Mouse (Mus musculus): ENCODE measurements at regions not wholly inside any gene's neighbourhood (a gene's known extent, or its start where the extent isn't known, plus 50 kb on each side); places are given as distances from the start of the nearest gene placed in this dataset.

DNA sequence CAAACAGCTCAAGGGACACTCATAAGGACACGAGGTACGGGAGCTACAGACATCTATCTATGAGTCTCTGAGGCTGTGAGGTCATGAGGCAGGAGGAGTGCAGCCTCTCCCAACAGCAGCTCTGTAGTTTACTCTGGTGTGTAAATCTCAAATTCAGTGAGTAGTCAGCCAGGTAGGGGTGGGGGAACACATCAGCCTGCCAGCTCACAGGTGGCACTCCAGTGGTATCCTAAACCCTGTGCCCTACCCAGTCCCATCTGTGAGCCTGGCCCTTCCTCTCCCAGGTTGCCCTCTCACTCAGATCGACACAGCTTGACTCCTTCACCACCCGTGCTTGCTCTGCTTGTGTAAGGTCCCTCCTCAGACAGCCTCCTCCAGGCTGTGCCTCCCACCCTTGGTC lies 202.2 kb downstream of the Sipa1l2 start:
- DNase-seq (ENCODE audit: low spot score): no peak

- no peak for DNase-seq (ENCODE audit: low spot score)
Observed at GRCm38 (mm10) chr8:125365004-125365403, 204.6 kb downstream of the Sipa1l2 start.

DNA sequence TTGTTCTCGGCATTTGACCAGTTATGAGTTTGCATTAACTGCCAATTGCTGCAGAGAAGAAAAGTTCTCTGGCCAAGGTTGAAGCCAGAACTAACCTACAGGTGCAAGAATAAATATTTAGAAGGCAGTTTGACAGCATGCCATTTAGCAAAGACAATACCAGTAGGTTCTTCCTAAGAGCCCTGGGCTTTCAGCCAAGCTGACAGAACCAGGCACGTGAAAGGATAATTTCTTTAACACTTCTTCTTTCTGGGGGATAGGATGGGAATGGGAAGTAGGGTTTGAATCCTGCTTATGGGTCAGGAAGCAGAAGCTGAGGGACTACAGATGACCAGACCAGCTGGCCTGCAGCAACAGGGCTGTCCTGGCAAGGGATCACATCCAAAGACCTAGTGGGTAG lies 210.2 kb downstream of the Sipa1l2 start:
- no peak for DNase-seq (ENCODE audit: low spot score)

DNA sequence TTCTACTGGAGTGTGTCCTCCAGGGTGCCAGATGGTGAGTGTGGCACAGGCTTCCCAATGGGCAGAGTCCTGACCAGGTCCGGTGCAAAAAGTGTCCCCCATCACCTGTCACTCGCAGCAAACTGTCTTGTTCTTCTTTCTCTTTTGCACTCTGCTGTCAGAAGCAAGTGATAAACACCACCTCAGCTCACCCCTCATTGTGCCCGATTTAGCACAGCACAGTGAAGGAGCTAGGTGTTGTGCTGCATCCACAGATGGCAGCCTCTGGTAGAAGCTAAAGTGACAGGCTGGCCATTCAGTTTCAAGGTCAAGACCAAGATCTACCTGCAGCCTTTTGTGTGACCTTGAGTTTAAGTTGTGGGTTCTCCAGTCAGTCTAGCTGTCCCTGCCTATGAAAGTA lies 211.8 kb downstream of the Sipa1l2 start:
- DNase-seq (ENCODE audit: low spot score): no peak

- DNase-seq (ENCODE audit: low spot score): no peak
Observed at GRCm38 (mm10) chr8:125355059-125355509, 214.5 kb downstream of the Sipa1l2 start.

DNA sequence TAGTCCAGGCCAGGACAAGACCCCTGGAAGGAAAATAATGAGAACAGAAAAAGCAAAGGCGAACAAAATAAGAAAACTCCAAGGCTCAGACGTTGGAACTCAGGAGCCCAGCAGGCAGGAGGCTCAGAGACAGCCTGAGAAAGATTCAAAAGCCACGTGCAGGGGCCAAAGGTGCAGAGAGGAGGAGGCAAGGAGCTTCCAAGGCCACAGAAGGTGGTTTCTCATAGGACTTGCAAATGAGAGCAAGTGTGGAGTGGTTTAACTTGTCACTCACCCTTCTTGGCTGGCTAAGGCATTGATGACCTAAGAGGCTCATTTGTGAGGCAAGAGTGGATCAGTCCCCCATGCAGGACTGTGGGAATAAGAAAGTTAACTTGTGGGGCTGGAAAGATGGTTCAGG lies 217.3 kb downstream of the Sipa1l2 start:
- DNase-seq (ENCODE audit: low spot score): no peak

GRCm38 (mm10) chr8:125351486-125352032 lies 218.0 kb downstream of the Sipa1l2 start:
- peak; percentile 10 for DNase-seq (ENCODE audit: low spot score)

DNA sequence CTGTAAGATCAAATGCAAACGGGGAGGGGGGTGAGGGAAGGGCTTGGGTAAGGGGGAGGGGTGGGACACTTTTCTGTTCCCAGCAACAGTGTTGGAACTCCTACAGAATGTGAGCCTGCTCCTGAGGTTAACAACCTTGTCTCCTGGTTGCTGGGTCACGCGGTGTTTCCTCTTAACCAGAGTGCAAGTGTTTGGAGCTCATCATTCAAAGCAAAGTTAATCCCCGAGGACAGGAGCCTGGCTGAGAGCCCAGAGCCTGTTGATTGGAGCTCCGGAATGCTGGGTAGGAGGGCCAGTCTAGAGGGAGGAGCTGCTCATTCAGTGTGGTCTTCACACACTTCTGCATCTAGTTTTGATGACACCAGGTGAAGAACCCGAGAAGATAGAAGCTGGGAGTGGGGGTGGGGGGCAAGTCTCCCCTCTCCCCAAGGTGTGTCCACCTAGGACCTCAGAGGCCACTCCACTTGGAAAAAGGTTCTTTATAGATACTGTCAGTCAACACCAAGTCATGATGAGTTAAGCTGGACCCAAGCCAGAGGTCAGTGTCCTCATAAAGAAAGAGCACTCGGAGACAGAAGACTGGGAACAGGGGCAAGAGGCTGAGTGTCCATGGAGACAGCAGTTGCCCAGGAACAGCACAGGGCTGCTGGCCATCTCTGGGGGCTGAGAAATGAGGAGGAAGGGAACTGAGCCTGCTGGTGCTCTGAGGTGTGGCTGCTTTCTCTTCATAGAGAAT lies 220.2 kb downstream of the Sipa1l2 start:
- DNase-seq (ENCODE audit: low spot score): no peak

- no peak for DNase-seq (ENCODE audit: low spot score)
Observed at GRCm38 (mm10) chr8:125346182-125346581, 223.4 kb downstream of the Sipa1l2 start.

- DNase-seq (ENCODE audit: low spot score): no peak
Observed at GRCm38 (mm10) chr8:125345571-125345970, 224.0 kb downstream of the Sipa1l2 start.

DNA sequence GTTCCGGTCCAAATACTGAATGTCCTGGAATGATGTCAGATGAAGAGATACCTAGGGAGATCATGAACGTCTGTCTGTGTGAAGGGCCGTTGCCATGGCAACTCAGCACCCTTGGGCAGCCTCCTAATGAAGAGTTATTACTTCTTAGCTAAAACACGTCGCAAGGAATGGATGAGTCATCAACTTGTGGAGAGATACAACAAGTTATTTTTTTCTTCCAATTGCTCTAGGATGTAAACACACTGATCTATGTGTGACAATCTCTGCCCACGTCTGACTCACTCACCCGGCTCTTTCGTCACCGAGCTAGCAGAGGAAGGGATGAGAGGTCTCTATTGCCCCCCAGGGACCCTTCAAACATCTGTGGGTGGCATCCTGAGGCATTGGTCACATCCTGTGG lies 225.7 kb downstream of the Sipa1l2 start:
- peak; percentile 61 for DNase-seq (ENCODE audit: low spot score)

DNA sequence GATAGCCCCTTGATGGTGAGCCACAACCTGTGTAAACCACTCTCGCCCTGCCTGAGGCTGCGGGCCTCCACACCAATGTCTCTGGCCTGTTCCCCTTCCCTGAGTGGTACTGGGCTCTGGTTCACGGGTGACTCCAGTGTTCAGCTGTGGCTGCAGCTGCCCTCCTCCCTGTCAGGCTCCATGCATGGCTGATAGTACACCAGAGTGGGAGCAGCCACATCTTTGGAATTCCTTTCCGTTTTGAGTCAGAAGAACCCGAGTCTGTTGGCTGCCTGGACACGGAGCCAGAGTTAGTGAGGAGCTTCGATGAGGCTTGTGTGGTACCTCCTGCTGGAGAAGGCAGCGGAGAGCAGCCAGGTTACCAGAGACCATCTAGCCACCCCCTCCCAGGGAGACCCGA lies 227.1 kb downstream of the Sipa1l2 start:
- no peak for DNase-seq (ENCODE audit: low spot score)

DNA sequence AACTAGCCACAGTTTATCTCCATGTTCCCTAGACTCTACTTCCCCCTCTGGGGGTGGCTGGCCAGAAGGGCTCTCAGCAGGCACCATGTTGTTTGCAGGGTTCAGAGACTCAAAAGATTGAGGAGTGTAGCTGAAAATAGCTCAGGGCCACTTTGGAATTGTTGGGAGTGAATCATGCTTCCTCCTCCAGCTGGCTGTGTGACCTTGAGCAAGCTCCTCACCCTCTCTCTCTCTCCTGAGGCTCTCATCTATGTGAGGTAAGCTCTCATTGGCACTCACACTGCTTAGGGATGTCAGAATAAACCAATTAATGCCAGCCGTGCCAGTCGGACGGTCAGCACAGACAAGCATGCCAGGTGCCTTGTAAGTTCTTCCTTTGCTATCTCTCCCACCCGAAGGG lies 228.0 kb downstream of the Sipa1l2 start:
- no peak for DNase-seq (ENCODE audit: low spot score)

DNA sequence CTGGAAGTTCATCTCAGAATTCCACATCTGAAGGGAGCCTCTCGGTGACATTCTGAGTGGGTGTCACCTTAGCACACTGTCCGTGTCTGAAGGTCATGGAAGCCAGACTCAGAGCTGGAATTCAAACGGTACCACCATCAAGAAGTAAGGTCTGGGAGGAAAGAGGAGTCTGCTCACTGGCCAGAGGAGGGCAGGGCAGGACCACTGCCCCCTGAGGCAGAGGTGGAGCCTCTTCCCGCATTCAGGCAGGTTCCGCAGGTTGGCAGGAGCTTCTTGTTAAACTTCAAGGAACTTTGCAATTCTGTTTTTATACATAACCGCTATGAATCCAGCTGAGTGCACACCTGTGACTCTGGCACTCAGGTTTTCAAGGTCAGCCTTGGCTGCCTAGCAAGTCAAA lies 231.4 kb downstream of the Sipa1l2 start:
- no peak for DNase-seq (ENCODE audit: low spot score)

DNA sequence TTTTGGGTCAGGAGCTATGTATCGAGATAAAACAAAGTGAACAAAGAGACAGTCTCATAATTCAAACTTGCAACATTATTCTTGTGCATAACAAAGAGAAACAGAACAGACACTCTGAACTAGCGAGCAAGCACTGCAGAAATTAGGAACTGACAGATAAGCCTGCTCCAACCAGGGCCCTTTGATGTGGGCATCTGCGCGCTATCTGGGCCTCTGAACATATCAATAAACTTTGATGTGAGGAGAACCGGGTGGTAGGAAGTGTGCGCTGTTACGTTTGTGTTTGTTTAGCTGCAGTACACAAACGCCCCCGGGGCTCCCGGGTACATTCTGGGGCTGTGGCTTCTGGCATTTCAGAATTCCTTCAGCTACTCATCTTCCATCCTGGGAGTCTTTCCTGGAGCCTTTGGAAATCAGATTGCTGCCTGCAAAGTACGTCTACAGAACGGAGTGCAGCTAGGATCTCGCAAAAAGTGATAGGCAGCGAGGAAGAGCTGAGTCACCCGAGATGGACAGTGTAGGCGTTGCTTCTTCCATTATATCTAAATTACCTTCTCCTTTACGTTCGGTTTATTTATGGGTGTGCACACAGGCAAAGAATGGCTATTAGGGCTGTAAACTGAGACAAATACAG lies 232.0 kb downstream of the Sipa1l2 start:
- peak; percentile 79 for DNase-seq (ENCODE audit: low spot score)

DNA sequence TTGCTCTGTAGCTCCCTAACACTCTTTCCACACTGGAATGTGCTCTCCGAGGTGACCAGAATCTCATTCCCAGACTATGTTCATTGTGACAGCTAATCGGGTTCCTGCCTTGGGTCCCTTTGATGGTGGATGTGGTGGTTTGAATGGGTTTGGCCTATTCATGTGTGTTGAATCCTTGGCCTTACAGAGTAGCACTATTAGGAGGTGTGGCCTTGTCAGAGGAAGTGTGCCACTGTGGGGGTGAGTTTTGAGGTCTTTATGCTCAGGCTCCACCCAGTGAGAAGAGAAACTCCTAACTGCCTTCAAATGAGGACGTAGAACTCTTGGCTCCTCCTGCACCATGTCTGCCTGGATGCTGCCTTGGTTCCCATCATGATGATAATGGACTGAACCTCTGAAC lies 232.8 kb downstream of the Sipa1l2 start:
- peak; percentile 59 for DNase-seq (ENCODE audit: low spot score)

DNA sequence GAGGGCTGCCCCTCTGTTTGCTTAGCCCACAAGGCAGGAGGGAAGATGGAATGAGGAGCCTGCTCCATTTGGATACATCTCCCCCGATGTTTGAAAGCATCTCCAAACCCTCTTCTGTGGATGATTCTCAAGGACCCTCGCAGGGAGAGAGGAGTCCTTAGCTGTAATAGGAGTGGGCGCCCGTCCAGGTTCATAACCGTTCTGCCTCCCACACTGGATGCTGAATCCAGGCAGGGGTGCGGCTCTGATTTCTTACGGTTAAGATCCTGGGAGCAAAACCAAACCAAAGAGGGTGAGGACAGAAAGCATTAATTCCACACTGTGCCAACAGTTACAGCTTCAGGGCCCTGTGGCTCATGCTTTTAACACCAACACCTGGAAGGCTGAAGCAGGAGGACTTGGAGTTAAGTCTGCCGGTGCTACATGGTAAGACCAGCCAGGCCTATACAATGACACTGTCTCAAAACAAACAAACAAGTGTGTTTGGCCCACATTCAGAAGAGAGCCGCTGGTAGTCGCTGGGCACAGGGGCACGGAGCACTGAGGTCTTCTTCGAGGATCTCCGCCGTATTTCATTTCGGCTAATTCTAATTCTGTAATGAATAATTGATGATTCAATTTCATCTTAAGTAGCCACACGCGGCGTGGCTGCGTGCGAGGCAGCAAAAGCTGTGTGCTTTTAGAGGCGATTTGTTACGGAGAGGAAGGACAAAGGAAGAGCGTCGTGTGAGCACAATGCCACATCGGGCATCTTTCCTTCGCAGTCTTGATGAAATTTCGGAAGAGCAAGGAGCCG lies 233.8 kb downstream of the Sipa1l2 start:
- DNase-seq (ENCODE audit: low spot score): no peak

DNA sequence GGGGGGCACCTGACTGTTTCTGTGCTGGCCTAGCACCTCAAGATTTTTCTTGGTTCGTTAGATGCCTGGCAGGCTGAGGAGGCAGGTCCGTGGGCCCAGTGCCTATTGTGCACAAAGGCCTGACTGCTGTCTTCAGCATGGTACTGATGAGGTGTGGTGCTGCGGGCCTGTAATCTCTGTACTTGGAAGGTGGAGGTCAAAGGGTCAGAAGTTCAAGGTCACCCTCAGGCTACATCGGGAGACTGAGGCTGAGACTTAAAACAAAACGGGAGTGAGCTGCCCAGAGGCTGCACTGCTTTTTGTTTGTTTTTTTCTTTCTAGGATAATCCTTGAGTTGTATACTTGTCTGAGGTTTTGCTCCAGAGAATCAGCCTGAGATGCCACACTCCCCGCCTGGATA lies 234.4 kb downstream of the Sipa1l2 start:
- no peak for DNase-seq (ENCODE audit: low spot score)

DNA sequence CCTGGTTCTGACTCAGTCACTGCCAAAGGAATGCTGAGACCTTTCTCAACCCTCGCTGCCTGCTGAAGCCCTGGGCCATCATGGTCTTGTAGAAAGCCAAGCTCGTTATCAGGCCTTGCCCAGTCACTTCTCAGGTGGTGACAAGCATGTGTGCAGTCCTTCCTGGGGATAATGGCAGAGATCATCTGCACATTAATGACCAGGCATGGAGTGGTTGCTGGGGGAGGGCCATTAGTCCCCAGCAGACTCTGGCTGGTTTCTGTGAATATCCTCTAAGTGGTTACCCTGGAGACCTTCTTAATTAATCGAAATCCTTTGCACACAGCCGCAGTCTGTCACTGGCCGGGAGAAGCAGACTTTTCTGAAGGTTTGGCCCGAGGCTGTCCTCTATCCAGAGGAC lies 239.0 kb downstream of the Sipa1l2 start:
- DNase-seq (ENCODE audit: low spot score): no peak

GRCm38 (mm10) chr8:125328650-125329049 lies 241.0 kb downstream of the Sipa1l2 start:
- no peak for DNase-seq (ENCODE audit: low spot score)

DNA sequence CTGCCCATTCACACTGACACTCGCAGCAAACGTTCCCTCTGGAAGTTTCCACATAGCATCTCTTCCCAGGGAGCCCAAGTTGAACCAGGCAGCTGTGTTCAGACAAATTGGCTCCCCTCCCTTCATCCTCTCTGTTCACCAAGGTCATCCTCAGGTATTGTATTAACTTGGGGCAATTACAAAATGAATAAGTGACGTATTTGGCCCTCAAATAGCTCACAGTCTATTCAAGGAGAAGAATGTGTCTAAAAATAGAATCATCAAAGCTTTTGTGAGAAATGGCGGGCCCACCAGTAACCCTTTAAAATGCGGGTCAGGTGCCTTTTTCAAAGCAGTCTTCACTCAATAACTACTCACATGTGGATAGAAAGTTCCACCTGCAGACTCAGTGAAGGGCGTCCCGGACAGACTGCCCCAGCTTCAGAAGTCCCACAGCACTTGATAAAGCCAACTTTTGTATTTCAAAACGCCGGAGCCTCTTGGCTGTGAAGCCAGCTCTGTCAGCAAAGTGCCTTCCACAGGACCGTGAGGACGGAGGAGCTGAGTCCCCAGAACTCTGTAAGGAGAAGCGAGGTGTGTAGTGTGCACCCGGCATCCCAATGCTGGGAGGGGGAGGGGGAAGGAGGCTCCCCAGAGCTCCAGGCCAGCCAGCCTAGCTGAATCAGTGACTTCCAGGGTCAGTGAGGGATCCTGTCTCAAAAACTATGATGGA lies 241.9 kb downstream of the Sipa1l2 start:
- no peak for DNase-seq (ENCODE audit: low spot score)

DNA sequence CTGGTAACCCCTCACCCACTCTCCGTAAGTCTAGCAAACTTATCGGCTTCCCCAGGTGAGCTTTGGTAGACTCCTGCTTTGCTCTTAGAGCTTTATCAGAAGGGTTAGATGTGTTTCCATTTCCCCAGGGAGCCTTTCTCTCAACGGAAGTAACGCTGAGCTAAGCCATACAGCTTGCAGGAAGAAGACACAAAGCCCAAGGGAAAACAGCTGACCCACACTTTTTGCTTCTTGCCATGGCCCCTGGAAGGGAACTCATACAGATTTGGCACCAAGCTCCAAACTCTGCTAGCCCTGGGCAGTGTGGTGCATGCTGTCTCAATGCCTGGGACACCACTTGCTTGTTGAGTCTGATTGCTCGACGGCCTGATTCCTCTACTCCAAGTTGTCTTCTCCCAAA lies 242.6 kb downstream of the Sipa1l2 start:
- no peak for DNase-seq (ENCODE audit: low spot score)
